Mouse (Mus musculus) stomach, postnatal 0 days (tissue): ENCODE data around the gene Col25a1.

Experiments used
- CTCF ChIP-seq: IDR thresholded peaks from 2 replicates; pipeline ENCODE4 v1.5.1; 2016; ENCODE audit warnings: antibody characterized with exemption, low read depth, mild to moderate bottlenecking, moderate library complexity
- EP300 ChIP-seq: optimal IDR thresholded peaks from 2 replicates; pipeline ENCODE3; 2016; ENCODE audit warnings: antibody characterized with exemption

DNA sequence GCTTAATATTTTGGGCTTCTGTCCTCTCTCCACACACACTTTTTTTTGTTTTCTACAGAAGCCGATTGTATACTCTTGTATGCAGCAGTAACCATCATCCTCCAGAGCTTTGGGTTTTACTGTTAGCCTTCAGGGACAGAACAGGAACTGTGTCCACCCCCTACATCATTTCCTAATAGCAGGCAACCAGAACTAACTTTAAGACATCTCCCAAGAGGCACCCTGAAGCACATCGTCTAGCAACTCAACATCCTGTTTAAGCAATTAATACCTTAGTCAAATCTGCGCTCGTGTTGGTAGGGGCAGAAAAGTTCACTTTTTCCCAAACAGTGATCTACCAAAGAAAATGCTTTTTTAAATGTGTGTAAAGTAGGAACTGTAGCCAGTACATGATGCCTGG lies 357.5 kb downstream of the Col25a1 start:
- TF ChIP-seq CTCF (no peak), EP300 (no peak)
